Comparison of ENCODE assay signal across 1 mouse cellular context in genomic region chr11:74981464-74981863, GRCm38 (mm10).
TF ChIP-seq lines count a peak whose summit lies in the region.

No protein-coding gene starts in this region.

TF ChIP-seq in CH12.LX, 34 proteins besides CTCF, POLR2A, EP300 and RAD21 (continued from another document):
- peak; percentile 78; the same call in 1 of the 2 replicates for TF ChIP-seq SIN3A (IDR thresholded peaks at IDR 0.05; ENCODE audit: low read length)
- TF ChIP-seq RCOR1 (conservative IDR thresholded peaks at IDR 0.05; ENCODE audit: low read depth, low read length): no peak
- peak; percentile 87 for TF ChIP-seq ZC3H11A (IDR thresholded peaks at IDR 0.05; ENCODE audit: low read depth, low read length)
- peak; percentile 99 for TF ChIP-seq SMC3 (IDR thresholded peaks at IDR 0.05; ENCODE audit: low read depth, low read length)
- no peak for TF ChIP-seq JUND (conservative IDR thresholded peaks at IDR 0.05; ENCODE audit: low read depth, low read length)
- no peak for TF ChIP-seq ZMIZ1 (IDR thresholded peaks at IDR 0.05; ENCODE audit: low read depth, low read length)
- TF ChIP-seq ZKSCAN1 (IDR thresholded peaks at IDR 0.05; ENCODE audit: borderline replicate concordance, low read depth, low read length): no peak
- TF ChIP-seq TBP (conservative IDR thresholded peaks at IDR 0.05; ENCODE audit: low read depth, low read length): no peak
- no peak for TF ChIP-seq KAT2A (IDR thresholded peaks at IDR 0.05; ENCODE audit: insufficient replicate concordance, low read length)
- TF ChIP-seq JUN (IDR thresholded peaks at IDR 0.05; ENCODE audit: insufficient read depth, low read depth, low read length): no peak
- TF ChIP-seq NELFE (IDR thresholded peaks at IDR 0.05; ENCODE audit: low read depth, low read length): peak; percentile 71; the same call in 1 of the 2 replicates
- no peak for TF ChIP-seq USF1 (IDR thresholded peaks at IDR 0.05; ENCODE audit: low read depth, low read length)
- no peak for TF ChIP-seq GABPA (IDR thresholded peaks at IDR 0.05; ENCODE audit: insufficient replicate concordance, low read depth, low read length)
